In the genomic region with DNA sequence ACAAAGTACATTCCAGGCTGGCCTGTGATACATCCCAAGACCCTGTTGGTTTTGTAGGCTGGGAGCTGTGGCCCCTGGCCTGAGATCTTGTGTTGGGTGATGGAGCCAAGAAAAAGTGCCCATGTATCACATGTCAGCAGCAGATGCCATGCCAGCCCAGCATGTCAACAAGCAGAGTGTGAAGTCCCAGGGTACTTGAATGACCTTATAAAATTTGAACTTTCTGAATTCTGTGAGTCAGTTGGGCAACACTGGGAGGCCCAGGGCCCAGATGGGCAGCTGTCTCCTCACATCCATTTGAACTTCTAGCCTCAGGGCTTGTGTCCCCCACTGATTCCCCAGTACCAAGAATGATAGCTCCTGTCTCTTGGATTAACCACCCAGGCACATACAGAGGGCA, we compare ENCODE assay signal across 20 mouse cellular contexts.
"Had no signal": no experiment of that assay in that cellular context is flagged by ENCODE, and none has a peak within 500 bp of the region (broad histone marks: within the 10 kb centered on the region; RNA-seq: fewer than 3 reads in every experiment).

No protein-coding gene starts in this region.

- H3K9ac ChIP-seq: limb, embryonic 13.5 days; liver, embryonic 15.5 days; neural tube, embryonic 12.5 days; neural tube, embryonic 15.5 days had no signal

- H3K4me2 ChIP-seq: limb, embryonic 13.5 days; liver, embryonic 11.5 days; liver, embryonic 15.5 days; midbrain, embryonic 11.5 days; neural tube, embryonic 12.5 days; neural tube, embryonic 15.5 days had no signal

- H3K36me3 ChIP-seq: limb, embryonic 10.5 days; limb, embryonic 13.5 days; liver, embryonic 15.5 days; neural tube, embryonic 12.5 days; neural tube, embryonic 15.5 days had no signal

- H3K4me3 ChIP-seq: layer of hippocampus, adult 2 months; limb, embryonic 10.5 days; limb, embryonic 13.5 days; liver, embryonic 15.5 days; neural tube, embryonic 12.5 days; neural tube, embryonic 15.5 days had no signal

- H3K27ac ChIP-seq: layer of hippocampus, adult 2 months; limb, embryonic 10.5 days; limb, embryonic 13.5 days; liver, embryonic 15.5 days; neural tube, embryonic 12.5 days; neural tube, embryonic 15.5 days; stomach, postnatal 0 days had no signal

- H3K27me3 ChIP-seq: limb, embryonic 13.5 days; liver, embryonic 15.5 days; neural tube, embryonic 12.5 days; neural tube, embryonic 15.5 days had no signal

- H3K4me1 ChIP-seq: neural tube, embryonic 12.5 days; neural tube, embryonic 15.5 days had no signal

- H3K9me3 ChIP-seq: limb, embryonic 10.5 days; limb, embryonic 13.5 days; liver, embryonic 15.5 days; neural tube, embryonic 12.5 days; neural tube, embryonic 15.5 days had no signal

- DNase-seq: kidney, adult 18-20 months; kidney, adult 9 months; kidney, postnatal 14 days; layer of hippocampus, adult 9-11 months; lung, adult 2 months; lung, postnatal 14 days; lung, postnatal 4 days; midbrain, embryonic 14.5 days; right cerebral cortex, adult 18-20 months; right cerebral cortex, postnatal 14 days; right cerebral cortex, postnatal 4 days had no signal
